Mouse (Mus musculus) embryonic facial prominence, embryonic 14.5 days (tissue): ENCODE results near the gene 1700030K09Rik. TPM values are rescaled to one million over a fixed set of nuclear protein-coding genes. Genes with fewer than 3 reads are reported as not detected.

Source experiments
- ATAC-seq: fragments of 200-750 bp; cut with Nextera tagmentation; 2 replicates; pipeline ENCODE4 v1.8.0; 2017; ENCODE audit warnings: low read depth, moderate number of reproducible peaks, moderate TSS enrichment
- DNase-seq: peaks from one replicate; pipeline ENCODE4 v3.0.0-alpha.2; 2015; ENCODE audit warnings: low spot score
- H3K27ac ChIP-seq: fragments of 300-500 bp; sonication (generic); replicated peaks from 2 replicates; pipeline ENCODE4 v1.5.1; 2014; ENCODE audit warnings: low read depth, mild to moderate bottlenecking, low read length, moderate library complexity
- H3K27me3 ChIP-seq: fragments of 300-500 bp; sonication (generic); replicated peaks from 2 replicates; pipeline ENCODE4 v1.6.1; 2014; ENCODE audit warnings: low read length; ENCODE audit not compliant: control insufficient read depth, insufficient read depth
- H3K36me3 ChIP-seq: fragments of 300-500 bp; sonication (generic); 2 replicates; pipeline ENCODE4 v1.6.1; 2014; ENCODE audit warnings: low read length, mixed read lengths; ENCODE audit not compliant: control insufficient read depth, insufficient read depth
- H3K4me1 ChIP-seq: fragments of 300-500 bp; sonication (generic); 2 replicates; pipeline ENCODE4 v1.6.1; 2014; ENCODE audit warnings: antibody characterized with exemption, low read length; ENCODE audit not compliant: control insufficient read depth, insufficient read depth
- H3K4me2 ChIP-seq: fragments of 300-500 bp; sonication (generic); 2 replicates; pipeline ENCODE4 v1.6.1; 2014; ENCODE audit warnings: low read depth, mild to moderate bottlenecking, low read length, moderate library complexity, mixed read lengths
- H3K4me3 ChIP-seq: fragments of 300-500 bp; sonication (generic); 2 replicates; pipeline ENCODE4 v1.5.1; 2014; ENCODE audit warnings: low read depth, mild to moderate bottlenecking, low read length
- H3K9ac ChIP-seq: fragments of 300-500 bp; sonication (generic); 2 replicates; pipeline ENCODE4 v1.6.1; 2014; ENCODE audit warnings: low read depth, mild to moderate bottlenecking, low read length, moderate library complexity, mixed read lengths
- H3K9me3 ChIP-seq: fragments of 300-500 bp; sonication (generic); 2 replicates; pipeline ENCODE4 v1.6.1; 2016; ENCODE audit warnings: low read length; ENCODE audit not compliant: control insufficient read depth
- WGBS: fragments of 180-500 bp; shearing (Covaris S2); extraction: QIAGEN DNeasy Blood & Tissue Kit; methylation state at CpG from one replicate; pipeline ENCODE4 v1.1.7; 2014; 5-methylcytosine and 5-hydroxymethylcytosine counted together
- polyA plus RNA-seq: library from polyadenylated mRNA; unstranded; fragments of >200 nt; fragmentation: Nextera tagmentation; extraction: Ambion mirVana; gene quantifications from 2 replicates; pipeline ENCODE4 v1.2.1, GENCODE M21; 2014

Gene 1700030K09Rik
- polyA plus RNA-seq, 1 experiment from 2014 or later: 12.3 TPM

DNA sequence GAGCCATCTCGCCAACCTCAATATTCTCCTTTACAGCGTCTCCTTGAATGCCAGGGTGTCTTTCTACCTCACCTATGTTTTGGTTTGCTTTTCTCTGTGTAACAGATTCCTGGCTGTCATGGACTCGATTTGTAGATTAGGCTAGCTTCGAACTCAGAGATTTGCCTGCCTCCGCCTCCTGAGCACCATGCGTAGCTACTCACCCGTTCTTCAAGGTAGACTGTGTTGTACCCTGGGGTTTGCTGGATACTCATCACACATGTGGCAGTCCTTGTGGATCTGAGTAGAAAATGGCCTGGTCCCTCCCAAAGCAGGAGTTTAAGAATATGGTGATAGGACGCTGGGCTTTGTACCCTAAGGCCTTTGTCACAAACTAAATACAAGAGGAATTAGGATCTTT, 49.7 kb downstream of the 1700030K09Rik start:
- ATAC-seq (no peak), DNase-seq (no peak)
- H3K4me3 ChIP-seq: peak overlapping the region; percentile 91
- 0 out of 2 replicates have a peak, but pooled peaks cover 7% of the 10 kb centered on the region for H3K4me1 ChIP-seq
- H3K9ac ChIP-seq: peak overlapping the region; percentile 88
- peaks cover 42% of the 10 kb centered on the region for H3K36me3 ChIP-seq
- H3K9me3 ChIP-seq: no peaks in the 10 kb centered on the region
- 10% methylated on average over 8 of the region's 8 CpGs for WGBS
- H3K4me2 ChIP-seq: peak overlapping the region; percentile 85
- peak overlapping the region; percentile 73; the same call in 1 of the 2 replicates for H3K27ac ChIP-seq
- H3K27me3 ChIP-seq: no peaks in the 10 kb centered on the region

DNA sequence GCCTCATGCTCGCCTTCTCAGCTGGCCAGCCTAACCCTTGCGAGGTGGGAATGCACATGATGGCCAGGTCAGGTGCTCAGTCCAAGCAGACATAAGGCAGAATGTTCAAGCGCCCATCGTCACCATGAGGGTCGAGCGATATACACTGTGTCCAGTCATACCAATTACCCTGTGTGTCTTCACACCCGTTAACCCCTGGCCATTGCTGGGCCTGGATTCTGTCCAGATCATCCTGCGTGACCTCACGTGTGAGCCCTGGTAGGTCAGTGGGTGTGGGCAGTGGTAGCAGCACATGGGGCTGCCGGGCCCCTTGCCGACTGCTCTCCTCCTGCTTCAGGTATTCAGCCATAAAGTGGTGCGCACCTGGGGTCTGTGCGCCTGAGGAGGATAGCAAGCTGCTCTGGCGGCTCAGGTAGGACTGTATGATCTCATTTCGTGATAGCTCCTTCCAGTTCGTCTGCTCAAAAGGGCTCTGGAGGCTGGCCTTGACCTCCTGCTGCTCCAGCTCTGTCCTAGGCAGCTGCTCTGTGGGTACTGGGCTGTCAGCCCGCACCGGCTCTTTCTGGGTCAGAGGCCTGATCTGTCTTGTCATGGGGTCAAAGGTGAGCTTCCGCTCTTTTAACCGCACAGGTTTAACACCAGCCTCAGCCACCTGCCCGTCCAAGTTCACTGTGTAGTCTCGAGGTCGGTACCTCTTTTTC, 51.9 kb downstream of the 1700030K09Rik start:
- Histone ChIP-seq H3K9ac (no peak overlapping the region), H3K4me1 (0 out of 2 replicates have a peak, but pooled peaks cover 7% of the 10 kb centered on the region), H3K27me3 (no peaks in the 10 kb centered on the region), H3K9me3 (no peaks in the 10 kb centered on the region), H3K4me2 (no peak overlapping the region), H3K4me3 (no peak overlapping the region), H3K36me3 (peaks cover 26% of the 10 kb centered on the region), H3K27ac (no peak overlapping the region)
- DNase-seq (no peak), ATAC-seq (no peak)
- 82% methylated on average over 23 of the region's 23 CpGs for WGBS

GRCm38 (mm10) chr8:72496217-72496616, 52.5 kb downstream of the 1700030K09Rik start:
- Histone ChIP-seq H3K4me1 (0 out of 2 replicates have a peak, but pooled peaks cover 3% of the 10 kb centered on the region), H3K4me2 (no peak overlapping the region), H3K9me3 (no peaks in the 10 kb centered on the region), H3K4me3 (no peak overlapping the region), H3K27me3 (no peaks in the 10 kb centered on the region), H3K27ac (no peak overlapping the region), H3K9ac (no peak overlapping the region), H3K36me3 (peaks cover 25% of the 10 kb centered on the region)
- DNase-seq: no peak
- ATAC-seq: no peak
- WGBS: 92% methylated on average over 18 of the region's 19 CpGs

GRCm38 (mm10) chr8:72497911-72498310, 54.2 kb downstream of the 1700030K09Rik start:
- Histone ChIP-seq H3K36me3 (peaks cover 25% of the 10 kb centered on the region), H3K9me3 (no peaks in the 10 kb centered on the region), H3K27me3 (no peaks in the 10 kb centered on the region), H3K4me3 (no peak overlapping the region), H3K4me1 (no peaks in the 10 kb centered on the region), H3K4me2 (no peak overlapping the region), H3K9ac (no peak overlapping the region), H3K27ac (no peak overlapping the region)
- ATAC-seq: no peak
- no peak for DNase-seq
- WGBS: 81% methylated on average over 1 of the region's 1 CpGs

DNA sequence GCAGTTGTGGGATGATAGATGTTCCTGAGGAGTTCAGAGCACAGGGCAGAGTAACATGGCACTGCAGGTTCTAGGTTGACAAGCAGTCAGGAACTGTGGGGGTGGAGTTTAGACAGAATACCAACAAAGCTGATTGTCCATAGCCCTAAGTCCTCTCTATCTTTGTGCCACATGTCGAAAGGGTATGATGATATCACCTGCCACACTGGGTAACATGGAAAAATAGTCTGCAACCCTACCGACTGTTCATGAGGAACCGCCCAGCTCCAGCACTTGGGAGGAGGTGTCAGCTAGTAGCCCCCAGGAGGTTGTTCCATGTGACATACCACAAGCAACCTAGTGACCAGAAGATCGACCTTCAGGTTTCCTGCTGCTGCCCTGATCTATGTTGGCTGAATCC, 54.8 kb downstream of the 1700030K09Rik start:
- Histone ChIP-seq H3K27ac (no peak overlapping the region), H3K36me3 (peaks cover 25% of the 10 kb centered on the region), H3K9ac (no peak overlapping the region), H3K4me2 (no peak overlapping the region), H3K9me3 (no peaks in the 10 kb centered on the region), H3K4me3 (no peak overlapping the region), H3K4me1 (no peaks in the 10 kb centered on the region), H3K27me3 (no peaks in the 10 kb centered on the region)
- no peak for DNase-seq
- WGBS: 84% methylated on average over 4 of the region's 4 CpGs
- no peak for ATAC-seq

DNA sequence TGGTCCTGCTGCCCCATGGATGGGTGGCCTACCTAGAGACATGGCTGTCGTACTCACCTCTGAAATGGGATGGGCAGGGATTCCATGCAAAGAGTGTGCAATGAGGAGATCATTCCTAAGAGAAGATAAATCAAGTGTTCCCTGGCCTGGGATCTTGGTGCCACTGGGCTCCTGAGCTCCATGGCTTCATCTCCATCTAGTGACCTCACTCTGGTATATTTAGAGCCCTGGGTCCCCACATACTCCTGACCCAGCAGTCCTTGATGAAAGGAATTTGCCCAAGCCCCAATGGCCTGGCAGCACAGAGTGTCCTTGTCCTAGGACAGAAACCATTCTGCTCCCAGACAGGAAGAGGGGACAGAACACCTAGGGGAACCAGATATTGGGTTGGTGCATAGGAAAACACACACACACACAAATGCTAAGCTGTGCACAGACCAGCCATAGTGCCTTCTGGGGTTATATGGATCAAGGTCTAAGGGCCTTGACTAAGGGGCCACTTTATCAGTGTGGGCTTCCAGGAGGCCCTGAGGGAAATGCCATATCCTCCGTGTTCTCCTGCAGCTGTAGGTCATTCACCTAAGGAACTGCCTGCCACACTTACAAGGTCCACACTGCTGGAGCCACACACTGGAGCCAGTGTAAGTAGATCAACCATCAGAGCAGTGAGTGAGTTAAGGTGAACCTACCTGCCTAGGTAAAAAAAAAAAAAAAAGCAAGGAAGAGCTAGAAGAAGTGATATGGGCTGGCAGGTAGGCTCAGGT, 56.0 kb downstream of the 1700030K09Rik start:
- no peaks in the 10 kb centered on the region for H3K27me3 ChIP-seq
- no peak overlapping the region for H3K4me2 ChIP-seq
- no peak overlapping the region for H3K4me3 ChIP-seq
- H3K9ac ChIP-seq: no peak overlapping the region
- WGBS: 94% methylated on average over 2 of the region's 2 CpGs
- ATAC-seq (no peak), DNase-seq (no peak)
- no peak overlapping the region for H3K27ac ChIP-seq
- H3K9me3 ChIP-seq: no peaks in the 10 kb centered on the region
- peaks cover 23% of the 10 kb centered on the region for H3K36me3 ChIP-seq
- no peaks in the 10 kb centered on the region for H3K4me1 ChIP-seq

DNA sequence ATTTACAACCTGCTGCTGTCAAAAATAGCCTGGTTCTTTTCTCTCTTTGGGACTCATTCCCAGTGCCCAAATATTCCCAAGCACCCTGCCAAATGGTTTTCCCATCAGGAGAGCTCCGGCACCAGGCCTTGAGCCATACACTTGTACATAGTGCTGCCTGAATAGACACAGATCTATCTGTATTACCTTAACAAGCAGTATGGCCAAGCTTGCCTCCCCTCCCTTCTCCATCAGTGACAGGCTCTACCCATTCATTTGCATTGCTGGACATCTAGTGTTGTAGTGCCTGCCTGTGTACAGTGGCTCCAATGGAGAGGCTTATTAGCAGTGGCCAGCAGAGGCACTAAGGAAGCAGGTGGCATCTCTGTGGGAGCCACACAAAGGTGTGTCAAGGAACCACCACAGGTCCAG, 56.8 kb downstream of the 1700030K09Rik start:
- H3K27ac ChIP-seq: no peak overlapping the region
- H3K9ac ChIP-seq: no peak overlapping the region
- no peak for ATAC-seq
- H3K4me1 ChIP-seq: no peaks in the 10 kb centered on the region
- no peak overlapping the region for H3K4me3 ChIP-seq
- H3K36me3 ChIP-seq: peaks cover 14% of the 10 kb centered on the region
- H3K4me2 ChIP-seq: no peak overlapping the region
- H3K27me3 ChIP-seq: no peaks in the 10 kb centered on the region
- 89% methylated on average over 1 of the region's 1 CpGs for WGBS
- no peaks in the 10 kb centered on the region for H3K9me3 ChIP-seq
- no peak for DNase-seq

- H3K4me3 ChIP-seq: no peak overlapping the region
- H3K4me2 ChIP-seq: no peak overlapping the region
- no peaks in the 10 kb centered on the region for H3K27me3 ChIP-seq
- no peaks in the 10 kb centered on the region for H3K36me3 ChIP-seq
- no peaks in the 10 kb centered on the region for H3K9me3 ChIP-seq
- DNase-seq (no peak), ATAC-seq (peak; percentile 61; the same call in 1 of the 2 replicates)
- H3K27ac ChIP-seq: no peak overlapping the region
- H3K4me1 ChIP-seq: no peaks in the 10 kb centered on the region
- no peak overlapping the region for H3K9ac ChIP-seq
These were observed 60.5 kb downstream of the 1700030K09Rik start for GRCm38 (mm10) chr8:72504137-72504536.
